Mouse (Mus musculus): Measurements from ENCODE around the gene Xylt2. TPM values are rescaled to one million over a fixed set of nuclear protein-coding genes. Genes with fewer than 3 reads are reported as not detected.
"Not testable (repeated sequence)": the region's sequence is repeated elsewhere in the genome, so short reads cannot be mapped to it uniquely, and the experiment has no call there.

Gene Xylt2
- polyA plus RNA-seq, 1 experiment from 2014 or later, result 17.2 TPM

GRCm38 (mm10) chr11:94699399-94699798 lies 22.1 kb upstream of the Xylt2 start:
- H3K4me2 ChIP-seq (replicated peaks), result no peak overlapping the region
- ATAC-seq (ENCODE audit: low FRiP score, low read depth), result no peak
- 89% methylated on average over 3 of the region's 3 CpGs for WGBS
- H3K27me3 ChIP-seq, result no peaks in the 10 kb centered on the region
- H3K4me3 ChIP-seq, result no peak overlapping the region
- no peak overlapping the region for H3K27ac ChIP-seq (replicated peaks)
- H3K9me3 ChIP-seq, result no peaks in the 10 kb centered on the region
- H3K4me1 ChIP-seq, result 0 out of 2 replicates have a peak, but pooled peaks cover 10% of the 10 kb centered on the region
- no peaks in the 10 kb centered on the region for H3K36me3 ChIP-seq
- no peak overlapping the region for H3K9ac ChIP-seq (replicated peaks)

- no peak overlapping the region for H3K9ac ChIP-seq (replicated peaks)
- no peaks in the 10 kb centered on the region for H3K27me3 ChIP-seq
- ATAC-seq (ENCODE audit: low FRiP score, low read depth), result no peak
- no peaks in the 10 kb centered on the region for H3K36me3 ChIP-seq
- no peak overlapping the region for H3K4me3 ChIP-seq
- 52% methylated on average over 13 of the region's 13 CpGs for WGBS
- H3K4me1 ChIP-seq, result 0 out of 2 replicates have a peak, but pooled peaks cover 10% of the 10 kb centered on the region
- H3K27ac ChIP-seq (replicated peaks), result no peak overlapping the region
- H3K9me3 ChIP-seq, result no peaks in the 10 kb centered on the region
- no peak overlapping the region for H3K4me2 ChIP-seq (replicated peaks)
Observed at GRCm38 (mm10) chr11:94697703-94698464, 20.6 kb upstream of the Xylt2 start.

- 0 out of 2 replicates have a peak, but pooled peaks cover 8% of the 10 kb centered on the region for H3K4me1 ChIP-seq
- H3K27ac ChIP-seq (replicated peaks), result no peak overlapping the region
- no peaks in the 10 kb centered on the region for H3K9me3 ChIP-seq
- no peak overlapping the region for H3K4me2 ChIP-seq (replicated peaks)
- H3K9ac ChIP-seq (replicated peaks), result no peak overlapping the region
- H3K36me3 ChIP-seq, result no peaks in the 10 kb centered on the region
- no peaks in the 10 kb centered on the region for H3K27me3 ChIP-seq
- no peak overlapping the region for H3K4me3 ChIP-seq
- 87% methylated on average over 2 of the region's 2 CpGs for WGBS
- ATAC-seq (ENCODE audit: low FRiP score, low read depth), result no peak
Observed at GRCm38 (mm10) chr11:94697140-94697539, 19.8 kb upstream of the Xylt2 start.

- Histone ChIP-seq H3K27ac (replicated peaks) (no peak overlapping the region), H3K9ac (replicated peaks) (no peak overlapping the region), H3K36me3 (no peaks in the 10 kb centered on the region), H3K4me2 (replicated peaks) (no peak overlapping the region), H3K4me1 (0 out of 2 replicates have a peak, but pooled peaks cover 6% of the 10 kb centered on the region), H3K27me3 (no peaks in the 10 kb centered on the region), H3K4me3 (no peak overlapping the region), H3K9me3 (no peaks in the 10 kb centered on the region)
- ATAC-seq (ENCODE audit: low FRiP score, low read depth), result no peak
- 87% methylated on average over 6 of the region's 6 CpGs for WGBS
Observed at GRCm38 (mm10) chr11:94695508-94695907, 18.2 kb upstream of the Xylt2 start.

- not testable (repeated sequence) for H3K4me3 ChIP-seq; H3K9ac ChIP-seq (replicated peaks); H3K4me1 ChIP-seq; H3K27me3 ChIP-seq; H3K9me3 ChIP-seq; H3K4me2 ChIP-seq (replicated peaks); ATAC-seq (ENCODE audit: low FRiP score, low read depth); H3K36me3 ChIP-seq; H3K27ac ChIP-seq (replicated peaks)
Observed at GRCm38 (mm10) chr11:94692502-94692901, 15.2 kb upstream of the Xylt2 start.

- H3K27ac ChIP-seq (replicated peaks), result no peak overlapping the region
- H3K4me2 ChIP-seq (replicated peaks), result no peak overlapping the region
Observed at GRCm38 (mm10) chr11:94687178-94687577, 9.9 kb upstream of the Xylt2 start.

GRCm38 (mm10) chr11:94682427-94682826 lies 5.1 kb upstream of the Xylt2 start:
- Histone ChIP-seq H3K27ac (replicated peaks) (no peak overlapping the region), H3K9me3 (no peaks in the 10 kb centered on the region), H3K36me3 (no peaks in the 10 kb centered on the region), H3K4me2 (replicated peaks) (no peak overlapping the region), H3K9ac (replicated peaks) (no peak overlapping the region), H3K4me3 (no peak overlapping the region), H3K4me1 (0 out of 2 replicates have a peak, but pooled peaks cover 3% of the 10 kb centered on the region), H3K27me3 (no peaks in the 10 kb centered on the region)
- ATAC-seq (ENCODE audit: low FRiP score, low read depth), result no peak
- WGBS, result 82% methylated on average over 7 of the region's 7 CpGs

More at GRCm38 (mm10) chr11:94687178-94687577, 9.9 kb upstream of the Xylt2 start:
- no peak for ATAC-seq (ENCODE audit: low FRiP score, low read depth)
- H3K4me3 ChIP-seq, result no peak overlapping the region
- H3K36me3 ChIP-seq, result no peaks in the 10 kb centered on the region
- WGBS, result 84% methylated on average over 6 of the region's 6 CpGs
- no peaks in the 10 kb centered on the region for H3K4me1 ChIP-seq
- no peaks in the 10 kb centered on the region for H3K27me3 ChIP-seq
- H3K9me3 ChIP-seq, result no peaks in the 10 kb centered on the region
- no peak overlapping the region for H3K9ac ChIP-seq (replicated peaks)

- H3K4me2 ChIP-seq (replicated peaks), result no peak overlapping the region
- H3K27ac ChIP-seq (replicated peaks), result no peak overlapping the region
- H3K4me3 ChIP-seq, result no peak overlapping the region
- no peaks in the 10 kb centered on the region for H3K27me3 ChIP-seq
- WGBS, result 75% methylated on average over 4 of the region's 4 CpGs
- H3K4me1 ChIP-seq, result peaks cover 3% of the 10 kb centered on the region; the same call in 1 of the 2 replicates
- ATAC-seq (ENCODE audit: low FRiP score, low read depth), result no peak
- H3K9me3 ChIP-seq, result no peaks in the 10 kb centered on the region
- no peak overlapping the region for H3K9ac ChIP-seq (replicated peaks)
- no peaks in the 10 kb centered on the region for H3K36me3 ChIP-seq
Observed at GRCm38 (mm10) chr11:94681640-94682039, 4.3 kb upstream of the Xylt2 start.

- no peaks in the 10 kb centered on the region for H3K27me3 ChIP-seq
- H3K4me3 ChIP-seq, result no peak overlapping the region
- H3K9ac ChIP-seq (replicated peaks), result no peak overlapping the region
- no peak overlapping the region for H3K4me2 ChIP-seq (replicated peaks)
- H3K4me1 ChIP-seq, result peaks cover 14% of the 10 kb centered on the region
- H3K27ac ChIP-seq (replicated peaks), result no peak overlapping the region
- no peak for ATAC-seq (ENCODE audit: low FRiP score, low read depth)
- no peaks in the 10 kb centered on the region for H3K36me3 ChIP-seq
- no peaks in the 10 kb centered on the region for H3K9me3 ChIP-seq
Observed at GRCm38 (mm10) chr11:94680639-94681038, 3.3 kb upstream of the Xylt2 start.

GRCm38 (mm10) chr11:94677607-94678145 lies 361 bp upstream of the Xylt2 start:
- Histone ChIP-seq H3K4me2 (replicated peaks) (peak overlapping the region; percentile 86), H3K27me3 (no peaks in the 10 kb centered on the region), H3K36me3 (no peaks in the 10 kb centered on the region), H3K27ac (replicated peaks) (peak overlapping the region; percentile 86; the same call in 1 of the 2 replicates), H3K9ac (replicated peaks) (peak overlapping the region; percentile 95), H3K4me1 (peaks cover 29% of the 10 kb centered on the region), H3K4me3 (peak overlapping the region; percentile 89), H3K9me3 (no peaks in the 10 kb centered on the region)
- 33% methylated on average over 15 of the region's 15 CpGs for WGBS
- ATAC-seq (ENCODE audit: low FRiP score, low read depth), result no peak

GRCm38 (mm10) chr11:94676308-94676707 lies 1.0 kb downstream of the Xylt2 start:
- 0 out of 2 replicates have a peak, but pooled peaks have one; percentile 11 for ATAC-seq (ENCODE audit: low FRiP score, low read depth)
- H3K4me2 ChIP-seq (replicated peaks), result peak overlapping the region; percentile 86
- H3K27ac ChIP-seq (replicated peaks), result 0 out of 2 replicates have a peak overlapping the region, but pooled peaks have one; percentile 86
- H3K36me3 ChIP-seq, result no peaks in the 10 kb centered on the region
- no peaks in the 10 kb centered on the region for H3K9me3 ChIP-seq
- H3K4me3 ChIP-seq, result peak overlapping the region; percentile 89
- H3K4me1 ChIP-seq, result peaks cover 29% of the 10 kb centered on the region
- H3K27me3 ChIP-seq, result no peaks in the 10 kb centered on the region
- peak overlapping the region; percentile 95 for H3K9ac ChIP-seq (replicated peaks)
- WGBS, result 45% methylated on average over 4 of the region's 4 CpGs

GRCm38 (mm10) chr11:94675446-94675845 lies 1.9 kb downstream of the Xylt2 start:
- WGBS, result 87% methylated on average over 5 of the region's 5 CpGs
- Histone ChIP-seq H3K4me2 (replicated peaks) (peak overlapping the region; percentile 86), H3K27me3 (no peaks in the 10 kb centered on the region), H3K9me3 (no peaks in the 10 kb centered on the region), H3K27ac (replicated peaks) (no peak overlapping the region), H3K9ac (replicated peaks) (no peak overlapping the region), H3K4me3 (no peak overlapping the region), H3K4me1 (peaks cover 29% of the 10 kb centered on the region), H3K36me3 (peaks cover 2% of the 10 kb centered on the region)
- ATAC-seq (ENCODE audit: low FRiP score, low read depth), result no peak

Data from midbrain, embryonic 12.5 days (tissue).